Mouse (Mus musculus) bone marrow, adult 2 months (tissue): ENCODE results near the gene Stk11. TPM values are rescaled to one million over a fixed set of nuclear protein-coding genes. Genes with fewer than 3 reads are reported as not detected.

Source experiments
- H3K27ac ChIP-seq: fragments of 200-500 bp; 2 replicates; pipeline ENCODE4 v1.5.1; 2012; ENCODE audit warnings: low read depth, mild to moderate bottlenecking, control low read depth, inconsistent platforms, low read length; ENCODE audit not compliant: control insufficient read depth, poor library complexity, insufficient read depth
- H3K4me1 ChIP-seq: fragments of 200-500 bp; 2 replicates; pipeline ENCODE4 v1.6.1; 2011; ENCODE audit warnings: low read length; ENCODE audit not compliant: control insufficient read depth, insufficient read depth
- H3K4me3 ChIP-seq: fragments of 200-500 bp; replicated peaks from 2 replicates; pipeline ENCODE3; 2011; ENCODE audit warnings: mild to moderate bottlenecking, low read depth, low read length, control low read depth; ENCODE audit not compliant: control insufficient read depth
- CTCF ChIP-seq: fragments of 200-500 bp; IDR thresholded peaks from 2 replicates; pipeline ENCODE4 v1.5.1; 2011; ENCODE audit warnings: low read length, control low read depth; ENCODE audit not compliant: control insufficient read depth, insufficient read depth
- POLR2A ChIP-seq: fragments of 200-500 bp; IDR thresholded peaks from 2 replicates; pipeline ENCODE4 v1.6.1; 2011; ENCODE audit warnings: low read depth, mild to moderate bottlenecking, control low read depth, low read length, borderline replicate concordance; ENCODE audit not compliant: control insufficient read depth
- WGBS: fragments of 180-500 bp; shearing (Covaris S2); methylation state at CpG from one replicate; pipeline ENCODE4 v1.1.7; 2018; 5-methylcytosine and 5-hydroxymethylcytosine counted together
- polyA plus RNA-seq: library from polyadenylated mRNA; stranded (reverse); fragments of >200 nt; gene quantifications from 2 replicates; pipeline ENCODE4 v1.2.4, GENCODE M21; 2011; ENCODE audit warnings: low replicate concordance; ENCODE audit not compliant: missing spikeins, insufficient read depth, insufficient read length

The Stk11 gene
- polyA plus RNA-seq, 1 experiment = 344 TPM

- 6% methylated on average over 35 of the region's 35 CpGs for WGBS
Observed at GRCm38 (mm10) chr10:80172527-80173292, 57.1 kb downstream of the Stk11 start, which contains the start of gene 1600002K03Rik. TSS of gene 1600002K03Rik (plus strand) at chr10:80172944.

GRCm38 (mm10) chr10:80173358-80173757, 57.8 kb downstream of the Stk11 start:
- H3K27ac ChIP-seq = peak overlapping the region; percentile 53
- WGBS = under 1% methylated on average over 11 of the region's 11 CpGs
- TF ChIP-seq POLR2A (no peak), CTCF (no peak)
- H3K4me1 ChIP-seq = peaks cover 1% of the 10 kb centered on the region; the same call in 1 of the 2 replicates
- H3K4me3 ChIP-seq = peak overlapping the region; percentile 53

More at GRCm38 (mm10) chr10:80172527-80173292, 57.1 kb downstream of the Stk11 start, which contains the start of gene 1600002K03Rik:
- Histone ChIP-seq H3K4me1 (peaks cover 2% of the 10 kb centered on the region; the same call in 1 of the 2 replicates), H3K27ac (peak within 1 kb of the TSS; percentile 98), H3K4me3 (peak within 1 kb of the TSS; percentile 81)
- TF ChIP-seq POLR2A (peak; percentile 92), CTCF (no peak)

- no peak overlapping the region for H3K27ac ChIP-seq
- no peaks in the 10 kb centered on the region for H3K4me1 ChIP-seq
Observed at GRCm38 (mm10) chr10:80173955-80174640, 58.5 kb downstream of the Stk11 start.

GRCm38 (mm10) chr10:80174705-80175104, 59.1 kb downstream of the Stk11 start:
- WGBS = 49% methylated on average over 2 of the region's 2 CpGs
- TF ChIP-seq POLR2A (no peak), CTCF (peak; percentile 73)
- no peak overlapping the region for H3K27ac ChIP-seq
- no peaks in the 10 kb centered on the region for H3K4me1 ChIP-seq
- H3K4me3 ChIP-seq = no peak overlapping the region

More at GRCm38 (mm10) chr10:80173955-80174640, 58.5 kb downstream of the Stk11 start:
- TF ChIP-seq CTCF (no peak), POLR2A (no peak)
- H3K4me3 ChIP-seq = no peak overlapping the region
- 81% methylated on average over 10 of the region's 10 CpGs for WGBS

GRCm38 (mm10) chr10:80175536-80176269, 60.1 kb downstream of the Stk11 start:
- TF ChIP-seq CTCF (peak; percentile 52), POLR2A (no peak)
- 31% methylated on average over 4 of the region's 4 CpGs for WGBS
- no peaks in the 10 kb centered on the region for H3K4me1 ChIP-seq

GRCm38 (mm10) chr10:80176270-80176834, 60.7 kb downstream of the Stk11 start:
- Histone ChIP-seq H3K27ac (no peak overlapping the region), H3K4me1 (no peaks in the 10 kb centered on the region), H3K4me3 (no peak overlapping the region)
- 82% methylated on average over 5 of the region's 5 CpGs for WGBS
- TF ChIP-seq POLR2A (no peak), CTCF (no peak)

More at GRCm38 (mm10) chr10:80175536-80176269, 60.1 kb downstream of the Stk11 start:
- Histone ChIP-seq H3K4me3 (no peak overlapping the region), H3K27ac (no peak overlapping the region)

- WGBS = 82% methylated on average over 7 of the region's 7 CpGs
- no peak for TF ChIP-seq POLR2A
- H3K27ac ChIP-seq = no peak overlapping the region
- no peak overlapping the region for H3K4me3 ChIP-seq
- H3K4me1 ChIP-seq = no peaks in the 10 kb centered on the region
Observed at GRCm38 (mm10) chr10:80177441-80178279, 62.1 kb downstream of the Stk11 start.
